Mouse (Mus musculus) midbrain, embryonic 14.5 days (tissue): ENCODE results near the gene Ints12. TPM values are rescaled to one million over a fixed set of nuclear protein-coding genes. Genes with fewer than 3 reads are reported as not detected.

Experiments used
- ATAC-seq: fragments of 200-750 bp; cut with Nextera tagmentation; 2 replicates; pipeline ENCODE4 v1.8.0; 2017; ENCODE audit warnings: moderate number of reproducible peaks, moderate library complexity; ENCODE audit not compliant: low FRiP score, low TSS enrichment
- DNase-seq: peaks from one replicate; pipeline ENCODE4 v3.0.0-alpha.2; 2015
- H3K27ac ChIP-seq: fragments of 300-500 bp; sonication (generic); replicated peaks from 2 replicates; pipeline ENCODE4 v1.5.1; 2014; ENCODE audit warnings: mild to moderate bottlenecking, low read depth, low read length, moderate library complexity
- H3K27me3 ChIP-seq: fragments of 300-500 bp; sonication (generic); 2 replicates; pipeline ENCODE4 v1.6.1; 2014; ENCODE audit warnings: low read length, control low read depth, mixed read lengths; ENCODE audit not compliant: control insufficient read depth, insufficient read depth
- H3K36me3 ChIP-seq: fragments of 300-500 bp; sonication (generic); 2 replicates; pipeline ENCODE4 v1.6.1; 2014; ENCODE audit warnings: low read length, control low read depth; ENCODE audit not compliant: control insufficient read depth, insufficient read depth
- H3K4me1 ChIP-seq: fragments of 300-500 bp; sonication (generic); 2 replicates; pipeline ENCODE4 v1.6.1; 2014; ENCODE audit warnings: mild to moderate bottlenecking, antibody characterized with exemption, low read length, control low read depth; ENCODE audit not compliant: control insufficient read depth, insufficient read depth
- H3K4me2 ChIP-seq: fragments of 300-500 bp; sonication (generic); 2 replicates; pipeline ENCODE4 v1.6.1; 2014; ENCODE audit warnings: mild to moderate bottlenecking, low read length, moderate library complexity
- H3K4me3 ChIP-seq: fragments of 300-500 bp; sonication (generic); replicated peaks from 2 replicates; pipeline ENCODE4 v1.5.1; 2014; ENCODE audit warnings: low read depth, low read length
- H3K9ac ChIP-seq: fragments of 300-500 bp; sonication (generic); replicated peaks from 2 replicates; pipeline ENCODE4 v1.6.1; 2014; ENCODE audit warnings: mild to moderate bottlenecking, low read length, moderate library complexity
- H3K9me3 ChIP-seq: fragments of 300-500 bp; sonication (generic); 2 replicates; pipeline ENCODE4 v1.6.1; 2016; ENCODE audit warnings: low read length, control low read depth, mixed read lengths; ENCODE audit not compliant: control insufficient read depth
- WGBS: fragments of 180-500 bp; shearing (Covaris S2); extraction: QIAGEN DNeasy Blood & Tissue Kit; methylation state at CpG from one replicate; pipeline ENCODE4 v1.1.7; 2014; 5-methylcytosine and 5-hydroxymethylcytosine counted together
- polyA plus RNA-seq: library from polyadenylated mRNA; unstranded; fragments of >200 nt; fragmentation: Nextera tagmentation; extraction: Ambion mirVana; gene quantifications from 2 replicates; pipeline ENCODE4 v1.2.1, GENCODE M21; 2014

Gene Ints12
- polyA plus RNA-seq: 17.9 and 21.4 TPM in 2 replicates

GRCm38 (mm10) chr3:133091664-133092273 lies at the start of gene Ints12, which contains the start of gene Gstcd:
Gene Ints12 (plus strand): TSS chr3:133091840.
Gene Gstcd (minus strand): TSS chr3:133092033.
- WGBS: under 1% methylated on average over 53 of the region's 53 CpGs
- H3K4me3 ChIP-seq: peak within 1 kb of the TSS; percentile 95
- peak within 1 kb of the TSS; percentile 93 for H3K9ac ChIP-seq
- H3K36me3 ChIP-seq: peaks cover 2% of the 10 kb centered on the region; the same call in 1 of the 2 replicates
- peak within 1 kb of the TSS; percentile 98 for H3K27ac ChIP-seq
- ATAC-seq (peak; percentile 98), DNase-seq (peak; percentile 99)
- peaks cover 15% of the 10 kb centered on the region for H3K4me1 ChIP-seq
- peak within 1 kb of the TSS; percentile 62 for H3K4me2 ChIP-seq
- H3K9me3 ChIP-seq: no peaks in the 10 kb centered on the region
- no peaks in the 10 kb centered on the region for H3K27me3 ChIP-seq

DNA sequence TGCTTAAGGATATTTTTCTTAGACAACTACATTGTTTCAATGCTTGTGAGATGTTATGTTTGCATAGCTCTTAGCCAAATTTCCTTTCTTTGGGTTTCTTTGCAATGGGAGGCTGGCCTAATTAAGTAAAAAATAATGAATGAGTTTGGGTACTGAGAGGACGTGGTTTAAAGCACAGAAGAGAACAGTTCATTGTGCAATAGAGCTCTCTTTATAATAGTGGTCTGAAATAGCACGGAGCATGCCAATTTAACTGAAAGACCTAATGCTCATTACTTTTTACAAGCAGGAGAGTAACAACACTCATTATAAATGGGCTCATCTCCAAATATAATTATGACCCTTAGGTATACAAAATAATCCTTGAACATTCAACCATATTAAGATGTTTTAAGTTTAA lies 39.6 kb upstream of the Ints12 start:
- no peaks in the 10 kb centered on the region for H3K4me1 ChIP-seq
- no peaks in the 10 kb centered on the region for H3K9me3 ChIP-seq
- no peaks in the 10 kb centered on the region for H3K36me3 ChIP-seq
- H3K27ac ChIP-seq: no peak overlapping the region
- H3K4me3 ChIP-seq: no peak overlapping the region
- WGBS: 79% methylated on average over 2 of the region's 2 CpGs
- no peak overlapping the region for H3K9ac ChIP-seq
- H3K4me2 ChIP-seq: no peak overlapping the region
- DNase-seq (no peak), ATAC-seq (no peak)
- H3K27me3 ChIP-seq: no peaks in the 10 kb centered on the region

GRCm38 (mm10) chr3:133075560-133075959 lies 16.1 kb upstream of the Ints12 start:
- DNase-seq (no peak), ATAC-seq (no peak; the same call in 1 of the 2 replicates)
- Histone ChIP-seq H3K27me3 (no peaks in the 10 kb centered on the region), H3K27ac (no peak overlapping the region), H3K4me2 (no peak overlapping the region), H3K4me3 (no peak overlapping the region), H3K9ac (no peak overlapping the region), H3K9me3 (no peaks in the 10 kb centered on the region), H3K36me3 (peaks cover 15% of the 10 kb centered on the region), H3K4me1 (no peaks in the 10 kb centered on the region)
- WGBS: 95% methylated on average over 10 of the region's 10 CpGs

GRCm38 (mm10) chr3:133082736-133083135 lies 8.9 kb upstream of the Ints12 start:
- DNase-seq: no peak
- Histone ChIP-seq H3K4me2 (no peak overlapping the region), H3K4me1 (no peaks in the 10 kb centered on the region), H3K4me3 (no peak overlapping the region), H3K27me3 (no peaks in the 10 kb centered on the region), H3K9me3 (no peaks in the 10 kb centered on the region), H3K36me3 (peaks cover 39% of the 10 kb centered on the region), H3K9ac (no peak overlapping the region), H3K27ac (no peak overlapping the region)
- whole genome bisulfite sequencing: 88% methylated on average over 5 of the region's 5 CpGs
- ATAC-seq: no peak

- WGBS: 74% methylated on average over 3 of the region's 3 CpGs
- Histone ChIP-seq H3K4me3 (no peak overlapping the region), H3K27me3 (no peaks in the 10 kb centered on the region), H3K36me3 (peaks cover 31% of the 10 kb centered on the region), H3K4me1 (no peaks in the 10 kb centered on the region), H3K9me3 (no peaks in the 10 kb centered on the region), H3K4me2 (no peak overlapping the region), H3K9ac (no peak overlapping the region), H3K27ac (no peak overlapping the region)
- peak; percentile 79; the same call in 1 of the 2 replicates for ATAC-seq
- DNase-seq: peak; percentile 88
Measured at GRCm38 (mm10) chr3:133085858-133086257, 5.8 kb upstream of the Ints12 start.

- Histone ChIP-seq H3K27ac (peak overlapping the region; percentile 98), H3K36me3 (no peaks in the 10 kb centered on the region), H3K4me2 (peak overlapping the region; percentile 62), H3K27me3 (no peaks in the 10 kb centered on the region), H3K4me3 (peak overlapping the region; percentile 95), H3K9ac (peak overlapping the region; percentile 93), H3K9me3 (no peaks in the 10 kb centered on the region), H3K4me1 (peaks cover 15% of the 10 kb centered on the region)
- ATAC-seq (no peak), DNase-seq (peak; percentile 9)
- 9% methylated on average over 11 of the region's 11 CpGs for WGBS
Measured at GRCm38 (mm10) chr3:133090247-133091120, 1.2 kb upstream of the Ints12 start.

- peak overlapping the region; percentile 93 for H3K9ac ChIP-seq
- H3K36me3 ChIP-seq: no peaks in the 10 kb centered on the region
- peak overlapping the region; percentile 62 for H3K4me2 ChIP-seq
- H3K27ac ChIP-seq: peak overlapping the region; percentile 98
- no peaks in the 10 kb centered on the region for H3K9me3 ChIP-seq
- peaks cover 15% of the 10 kb centered on the region for H3K4me1 ChIP-seq
- WGBS: under 1% methylated on average over 44 of the region's 44 CpGs
- ATAC-seq: peak; percentile 83
- no peaks in the 10 kb centered on the region for H3K27me3 ChIP-seq
- DNase-seq: no peak
- H3K4me3 ChIP-seq: peak overlapping the region; percentile 95
Measured at GRCm38 (mm10) chr3:133091121-133091663, 448 bp upstream of the Ints12 start.

GRCm38 (mm10) chr3:133092274-133092853 lies 724 bp downstream of the Ints12 start:
- 0% methylated on average over 7 of the region's 7 CpGs for WGBS
- DNase-seq (no peak), ATAC-seq (no peak)
- Histone ChIP-seq H3K4me3 (peak overlapping the region; percentile 95), H3K9me3 (no peaks in the 10 kb centered on the region), H3K4me2 (peak overlapping the region; percentile 62), H3K27me3 (no peaks in the 10 kb centered on the region), H3K9ac (peak overlapping the region; percentile 93), H3K4me1 (peaks cover 15% of the 10 kb centered on the region), H3K27ac (peak overlapping the region; percentile 98), H3K36me3 (peaks cover 8% of the 10 kb centered on the region; the same call in 1 of the 2 replicates)
